Mouse (Mus musculus) lung, embryonic 16.5 days (tissue): ENCODE results near the gene Tmem235. TPM values are rescaled to one million over a fixed set of nuclear protein-coding genes. Genes with fewer than 3 reads are reported as not detected.
A peak's percentile ranks its signal among the peaks of the same experiment; 100 is the strongest.
"Not testable (repeated sequence)": the region's sequence is repeated elsewhere in the genome, so short reads cannot be mapped to it uniquely, and the experiment has no call there.

Experiments used
- ATAC-seq: fragments of 200-750 bp; cut with Nextera tagmentation; 2 replicates; pipeline ENCODE4 v1.8.0; 2017; ENCODE audit warnings: low read depth, mild to moderate bottlenecking, moderate library complexity
- H3K27ac ChIP-seq: fragments of 300-500 bp; sonication (generic); 2 replicates; pipeline ENCODE4 v1.5.1; 2014; ENCODE audit warnings: mild to moderate bottlenecking, control low read depth, low read length
- H3K27me3 ChIP-seq: fragments of 300-500 bp; sonication (generic); 2 replicates; pipeline ENCODE4 v1.6.1; 2014; ENCODE audit warnings: low read depth, low read length, mixed read lengths; ENCODE audit not compliant: control insufficient read depth, insufficient read depth
- H3K36me3 ChIP-seq: fragments of 300-500 bp; sonication (generic); 2 replicates; pipeline ENCODE4 v1.6.1; 2014; ENCODE audit warnings: low read length; ENCODE audit not compliant: control insufficient read depth, insufficient read depth
- H3K4me1 ChIP-seq: fragments of 300-500 bp; sonication (generic); replicated peaks from 2 replicates; pipeline ENCODE4 v1.6.1; 2014; ENCODE audit warnings: low read length, mixed read lengths; ENCODE audit not compliant: control insufficient read depth, insufficient read depth
- H3K4me2 ChIP-seq: fragments of 300-500 bp; sonication (generic); 2 replicates; pipeline ENCODE4 v1.6.1; 2014; ENCODE audit warnings: low read depth, low read length, control low read depth
- H3K4me3 ChIP-seq: fragments of 300-500 bp; sonication (generic); 2 replicates; pipeline ENCODE4 v1.5.1; 2014; ENCODE audit warnings: mild to moderate bottlenecking, low read length, control low read depth
- H3K9ac ChIP-seq: fragments of 300-500 bp; sonication (generic); 2 replicates; pipeline ENCODE4 v1.6.1; 2014; ENCODE audit warnings: low read length, control low read depth
- H3K9me3 ChIP-seq: fragments of 300-500 bp; sonication (generic); 2 replicates; pipeline ENCODE4 v1.6.1; 2016; ENCODE audit warnings: low read length; ENCODE audit not compliant: control insufficient read depth
- WGBS: fragments of 180-500 bp; shearing (Covaris S2); extraction: QIAGEN DNeasy Blood & Tissue Kit; methylation state at CpG from one replicate; pipeline ENCODE4 v1.1.7; 2014; 5-methylcytosine and 5-hydroxymethylcytosine counted together
- polyA plus RNA-seq: library from polyadenylated mRNA; unstranded; fragments of >200 nt; fragmentation: Nextera tagmentation; extraction: Ambion mirVana; gene quantifications from 2 replicates; pipeline ENCODE4 v1.2.1, GENCODE M21; 2015

Gene Tmem235
- not detected in 2 replicates for polyA plus RNA-seq

DNA sequence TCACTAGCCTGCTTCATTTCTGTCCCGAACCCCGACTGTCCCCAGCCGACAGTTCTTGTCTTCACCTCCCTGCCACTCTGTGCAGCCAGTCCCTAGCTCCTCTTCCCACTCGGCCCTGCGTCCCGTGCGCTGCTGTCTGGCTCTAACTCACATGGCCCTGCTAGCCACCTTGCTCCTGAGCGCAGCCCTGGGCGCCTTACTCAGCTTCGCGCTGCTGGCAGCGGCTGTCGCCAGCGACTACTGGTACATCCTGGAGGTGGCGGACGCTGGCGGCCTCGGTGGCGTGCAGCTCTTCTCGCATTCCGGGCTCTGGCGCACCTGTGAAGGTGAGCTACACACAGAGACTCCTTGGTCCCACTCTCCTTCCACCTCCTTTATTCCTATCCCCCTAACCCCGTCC, at the start of gene Tmem235:
Gene Tmem235, plus strand, starts transcription at position 152 of the 400 bp plus-strand sequence.
- Histone ChIP-seq H3K4me3 (no peak within 1 kb of the TSS), H3K27ac (no peak within 1 kb of the TSS)

GRCm38 (mm10) chr11:117813867-117814266, 46.7 kb upstream of the Tmem235 start:
- Histone ChIP-seq H3K4me2 (no peak overlapping the region), H3K4me3 (no peak overlapping the region), H3K27ac (peak overlapping the region; percentile 7; the same call in 1 of the 2 replicates), H3K9me3 (no peaks in the 10 kb centered on the region), H3K36me3 (peaks cover 31% of the 10 kb centered on the region), H3K4me1 (peaks cover 14% of the 10 kb centered on the region), H3K27me3 (no peaks in the 10 kb centered on the region), H3K9ac (0 out of 2 replicates have a peak overlapping the region, but pooled peaks have one; percentile 9)
- WGBS, result 48% methylated on average over 5 of the region's 5 CpGs
- ATAC-seq, result no peak

More for the DNA sequence above, at the start of gene Tmem235:
- ATAC-seq, result no peak
- H3K4me2 ChIP-seq, result no peak within 1 kb of the TSS
- H3K9ac ChIP-seq, result no peak within 1 kb of the TSS
- peaks cover 27% of the 10 kb centered on the region for H3K27me3 ChIP-seq
- WGBS, result 6% methylated on average over 23 of the region's 23 CpGs
- no peaks in the 10 kb centered on the region for H3K4me1 ChIP-seq
- H3K9me3 ChIP-seq, result no peaks in the 10 kb centered on the region
- H3K36me3 ChIP-seq, result peaks cover 20% of the 10 kb centered on the region

DNA sequence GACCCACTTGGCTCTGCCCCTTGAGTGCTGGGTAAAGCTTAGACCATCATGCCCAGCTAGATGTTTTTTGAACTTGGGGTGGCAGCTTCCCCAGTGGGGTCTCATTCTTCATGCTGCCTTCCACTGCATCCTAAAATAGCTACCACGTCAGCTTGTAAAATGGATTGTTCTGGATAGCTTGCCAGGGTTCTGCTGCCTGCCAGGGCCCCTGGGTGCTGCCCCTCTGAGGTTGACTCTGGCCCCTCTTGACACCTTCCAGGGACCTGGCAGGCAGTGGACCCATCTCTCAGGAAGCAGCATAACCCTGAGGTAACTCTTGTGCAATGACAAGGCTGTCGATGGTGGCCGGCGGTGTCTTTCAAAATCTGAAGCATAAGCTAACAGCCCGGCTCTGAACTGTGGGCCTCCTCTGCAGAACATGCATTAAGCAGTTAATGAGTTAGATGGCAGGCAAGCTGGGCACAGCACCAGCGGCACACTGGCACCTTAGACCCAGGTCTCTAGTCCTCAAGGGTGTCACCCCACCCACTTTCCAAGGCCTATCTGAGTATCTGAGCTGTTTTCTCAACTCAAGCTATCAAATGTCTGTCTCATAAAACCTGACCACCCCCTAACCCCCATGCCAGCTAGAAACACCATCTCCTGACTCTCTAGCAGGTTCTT, 45.7 kb upstream of the Tmem235 start:
- H3K4me1 ChIP-seq, result peaks cover 10% of the 10 kb centered on the region
- WGBS, result 84% methylated on average over 6 of the region's 6 CpGs
- peaks cover 32% of the 10 kb centered on the region for H3K36me3 ChIP-seq
- H3K9me3 ChIP-seq, result no peaks in the 10 kb centered on the region
- H3K27me3 ChIP-seq, result no peaks in the 10 kb centered on the region
- no peak for ATAC-seq
- no peak overlapping the region for H3K4me2 ChIP-seq
- H3K27ac ChIP-seq, result no peak overlapping the region
- no peak overlapping the region for H3K4me3 ChIP-seq
- H3K9ac ChIP-seq, result no peak overlapping the region

DNA sequence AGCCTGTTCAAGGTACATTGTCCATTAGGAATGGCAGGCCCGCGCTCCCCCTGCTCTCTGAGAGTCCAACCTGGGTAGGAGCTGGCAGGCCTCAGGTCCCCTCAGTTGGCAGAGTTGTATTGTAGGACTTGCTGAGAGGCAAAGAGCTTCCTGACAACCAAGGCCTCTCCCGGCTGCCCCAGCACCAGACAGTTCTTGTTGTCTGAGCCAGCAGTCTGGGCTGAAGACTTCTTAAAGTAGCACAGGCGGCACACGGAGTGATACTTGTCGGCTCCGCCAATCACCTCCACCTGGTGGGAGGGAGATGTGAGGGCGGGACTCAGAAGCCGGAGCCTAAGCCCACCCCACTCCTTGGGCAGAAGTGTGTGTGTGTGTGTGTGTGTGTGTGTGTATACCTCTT, 44.7 kb upstream of the Tmem235 start:
- H3K9ac ChIP-seq, H3K27ac ChIP-seq, H3K4me2 ChIP-seq, H3K4me1 ChIP-seq, H3K4me3 ChIP-seq, H3K27me3 ChIP-seq, H3K9me3 ChIP-seq: not testable (repeated sequence)
- ATAC-seq, result peak; percentile 24
- peaks cover 39% of the 10 kb centered on the region for H3K36me3 ChIP-seq
- 75% methylated on average over 9 of the region's 9 CpGs for WGBS

DNA sequence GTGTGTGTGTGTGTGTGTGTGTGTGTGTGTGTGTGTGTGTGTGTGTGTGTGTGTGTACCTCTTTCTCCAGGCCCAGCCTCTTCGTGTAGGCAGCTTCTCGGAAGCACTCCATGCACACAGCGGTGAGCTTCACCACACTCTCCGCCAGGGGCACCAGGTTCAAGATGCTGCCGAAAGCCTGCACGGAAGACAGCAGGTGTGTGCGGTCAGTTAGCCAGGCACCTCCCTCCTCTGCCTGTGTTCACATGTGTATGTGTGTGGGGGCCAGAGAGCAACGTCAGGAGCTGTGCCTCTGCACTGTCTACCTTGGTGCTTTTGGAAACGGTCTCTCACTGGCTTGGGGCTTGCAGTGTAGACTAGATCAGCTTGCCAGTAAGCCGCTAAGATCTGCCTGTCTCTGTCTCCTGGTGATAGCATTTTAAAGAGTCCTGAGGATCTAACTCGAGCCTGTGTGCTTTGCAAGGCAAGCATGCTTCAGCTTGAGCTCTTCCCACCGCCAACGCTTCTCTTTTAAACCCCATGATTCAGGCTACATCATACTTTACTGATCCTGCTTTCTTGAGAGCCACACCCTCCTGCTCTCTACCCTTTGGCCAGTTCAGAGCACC, 44.1 kb upstream of the Tmem235 start:
- 74% methylated on average over 13 of the region's 13 CpGs for WGBS
- ATAC-seq, result no peak
- H3K36me3 ChIP-seq, result peaks cover 45% of the 10 kb centered on the region

DNA sequence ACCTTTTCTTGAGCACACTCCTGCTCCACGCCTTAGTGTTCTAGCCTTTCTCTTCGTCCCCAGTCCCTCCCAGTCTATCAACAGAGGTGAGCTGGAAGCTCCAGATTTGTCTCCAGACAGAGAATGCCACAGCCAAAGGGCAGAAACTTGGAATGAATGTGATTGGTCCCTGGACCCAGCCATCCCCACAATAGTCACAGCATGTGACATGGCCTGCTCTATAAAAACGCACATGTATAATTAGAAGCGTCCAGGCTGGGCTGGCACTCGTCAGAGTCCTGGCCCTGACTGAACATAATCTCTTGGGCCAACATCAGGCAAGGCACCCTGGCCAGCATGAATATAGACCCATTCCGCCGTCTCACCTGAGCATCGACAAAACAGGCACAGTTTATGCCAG, 41.5 kb upstream of the Tmem235 start:
- no peak overlapping the region for H3K4me2 ChIP-seq
- no peaks in the 10 kb centered on the region for H3K27me3 ChIP-seq
- H3K4me3 ChIP-seq, result no peak overlapping the region
- H3K9me3 ChIP-seq, result no peaks in the 10 kb centered on the region
- no peak for ATAC-seq
- H3K9ac ChIP-seq, result no peak overlapping the region
- peaks cover 15% of the 10 kb centered on the region for H3K4me1 ChIP-seq
- H3K36me3 ChIP-seq, result peaks cover 46% of the 10 kb centered on the region
- WGBS, result 81% methylated on average over 8 of the region's 8 CpGs
- H3K27ac ChIP-seq, result no peak overlapping the region

More for the DNA sequence above, 44.1 kb upstream of the Tmem235 start:
- H3K9me3 ChIP-seq, result no peaks in the 10 kb centered on the region
- H3K4me2 ChIP-seq, result no peak overlapping the region
- H3K27me3 ChIP-seq, result no peaks in the 10 kb centered on the region
- no peak overlapping the region for H3K4me3 ChIP-seq
- no peak overlapping the region for H3K9ac ChIP-seq
- H3K4me1 ChIP-seq, result peaks cover under 1% of the 10 kb centered on the region
- H3K27ac ChIP-seq, result no peak overlapping the region

- ATAC-seq, result no peak
- Histone ChIP-seq H3K9ac (no peak overlapping the region; the same call in 1 of the 2 replicates), H3K27me3 (no peaks in the 10 kb centered on the region), H3K4me2 (no peak overlapping the region), H3K36me3 (peaks cover 37% of the 10 kb centered on the region), H3K9me3 (no peaks in the 10 kb centered on the region), H3K4me3 (no peak overlapping the region), H3K27ac (no peak overlapping the region), H3K4me1 (peaks cover 24% of the 10 kb centered on the region)
- 90% methylated on average over 7 of the region's 7 CpGs for WGBS
These were observed 40.4 kb upstream of the Tmem235 start for GRCm38 (mm10) chr11:117820173-117820572.

- 0 out of 2 replicates have a peak overlapping the region, but pooled peaks have one; percentile 4 for H3K27ac ChIP-seq
- no peak overlapping the region for H3K4me2 ChIP-seq
- H3K9ac ChIP-seq, result no peak overlapping the region
- no peaks in the 10 kb centered on the region for H3K9me3 ChIP-seq
- H3K27me3 ChIP-seq, result no peaks in the 10 kb centered on the region
- peaks cover 31% of the 10 kb centered on the region for H3K36me3 ChIP-seq
- WGBS, result 86% methylated on average over 9 of the region's 9 CpGs
- H3K4me1 ChIP-seq, result peaks cover 35% of the 10 kb centered on the region
- no peak for ATAC-seq
- H3K4me3 ChIP-seq, result no peak overlapping the region
These were observed 38.7 kb upstream of the Tmem235 start for GRCm38 (mm10) chr11:117821868-117822267.

DNA sequence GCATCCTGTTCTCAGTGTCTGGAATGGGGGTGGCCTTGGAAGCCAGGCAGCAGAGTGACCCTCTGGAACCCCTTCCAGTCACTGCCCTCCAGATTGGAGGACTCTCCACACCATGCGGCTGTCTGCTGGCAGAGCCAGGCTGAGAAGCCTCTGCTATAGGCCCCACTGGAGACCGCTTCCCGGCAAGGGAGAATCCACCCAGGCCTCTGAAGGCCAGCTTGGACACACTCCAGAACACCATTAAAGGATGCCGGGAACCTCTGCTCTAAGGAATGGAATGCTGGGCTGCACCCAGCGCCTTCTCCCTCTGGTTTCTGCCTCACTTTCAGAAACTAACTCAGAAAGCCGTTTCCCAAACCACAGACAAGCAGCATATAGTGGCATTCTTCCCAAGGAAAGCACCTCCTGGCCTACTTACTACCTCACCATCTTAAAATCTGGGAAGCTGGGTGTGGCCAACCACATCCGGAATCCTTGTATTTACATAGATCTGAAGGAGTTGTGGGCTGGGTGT, 37.8 kb upstream of the Tmem235 start:
- WGBS, result 41% methylated on average over 7 of the region's 7 CpGs
- peak overlapping the region; percentile 67 for H3K27ac ChIP-seq
- no peaks in the 10 kb centered on the region for H3K9me3 ChIP-seq
- peaks cover 44% of the 10 kb centered on the region for H3K4me1 ChIP-seq
- peak overlapping the region; percentile 42; the same call in 1 of the 2 replicates for H3K9ac ChIP-seq
- peaks cover 28% of the 10 kb centered on the region for H3K36me3 ChIP-seq
- H3K4me3 ChIP-seq, result no peak overlapping the region
- H3K4me2 ChIP-seq, result no peak overlapping the region
- peak; percentile 6; the same call in 1 of the 2 replicates for ATAC-seq
- H3K27me3 ChIP-seq, result no peaks in the 10 kb centered on the region
